Mouse (Mus musculus): Measurements from ENCODE around the gene Srbd1.

DNA sequence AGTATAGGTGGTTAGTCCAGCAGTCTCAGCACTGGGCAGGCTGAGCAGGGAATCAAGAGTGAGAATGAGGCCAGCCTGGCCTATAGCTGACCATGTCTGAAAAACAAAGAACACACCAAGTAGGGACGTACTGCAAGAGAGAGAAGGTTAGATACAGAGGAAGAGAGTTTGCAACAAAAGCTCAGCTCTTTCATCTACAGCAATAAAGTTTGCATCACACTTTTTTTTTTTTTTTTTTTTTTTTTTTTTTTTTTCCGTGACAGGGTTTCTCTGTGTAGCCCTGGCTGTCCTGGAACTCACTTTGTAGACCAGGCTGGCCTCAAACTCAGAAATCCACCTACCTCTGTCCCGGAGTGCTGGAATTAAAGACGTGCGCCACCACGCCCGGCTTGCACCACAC is 79.1 kb downstream of the Srbd1 start:
- no peak for TF ChIP-seq CTCF (IDR thresholded peaks at IDR 0.05; ENCODE audit: extremely low read depth, insufficient read depth, low read length)
- no peak for TF ChIP-seq POLR2A (IDR thresholded peaks at IDR 0.05; ENCODE audit: extremely low read depth, insufficient read depth, low read length)

Measured in cortical plate, adult 2 months (tissue).